Mouse (Mus musculus) CD4-positive, CD25-positive, alpha-beta regulatory T cell (primary cell): ENCODE measurements around the gene Ogn. TPM values are rescaled to one million over a fixed set of nuclear protein-coding genes. Genes with fewer than 3 reads are reported as not detected.

Experiments used
- polyA plus RNA-seq: library from polyadenylated mRNA; unstranded; fragments of 100-300 nt; shearing (Covaris generic); gene quantifications from one replicate; pipeline ENCODE4 v1.2.1, GENCODE M21; 2017

The Ogn gene
- 0.10 TPM for polyA plus RNA-seq

DNA sequence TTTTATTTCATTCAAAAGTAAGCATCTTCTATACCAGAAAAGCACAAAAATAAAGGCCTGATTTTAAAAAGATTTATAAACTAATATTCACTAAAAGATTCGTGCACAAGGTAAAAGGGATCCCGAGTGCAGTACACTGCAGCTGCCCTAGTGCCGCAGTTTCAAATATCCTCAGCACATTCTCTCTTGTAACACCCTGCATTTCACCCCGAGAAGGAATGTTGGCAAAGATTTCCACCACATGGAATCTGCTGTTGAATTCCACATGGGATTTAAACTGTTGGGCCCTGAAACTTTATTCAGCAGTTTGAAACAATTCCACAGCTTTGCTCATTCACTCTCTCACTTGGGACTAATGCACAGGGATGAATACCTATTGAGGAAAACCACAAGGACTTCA is at the start of gene Ogn:
Gene Ogn, plus strand, starts transcription at position 333 of the 400 bp plus-strand sequence.

DNA sequence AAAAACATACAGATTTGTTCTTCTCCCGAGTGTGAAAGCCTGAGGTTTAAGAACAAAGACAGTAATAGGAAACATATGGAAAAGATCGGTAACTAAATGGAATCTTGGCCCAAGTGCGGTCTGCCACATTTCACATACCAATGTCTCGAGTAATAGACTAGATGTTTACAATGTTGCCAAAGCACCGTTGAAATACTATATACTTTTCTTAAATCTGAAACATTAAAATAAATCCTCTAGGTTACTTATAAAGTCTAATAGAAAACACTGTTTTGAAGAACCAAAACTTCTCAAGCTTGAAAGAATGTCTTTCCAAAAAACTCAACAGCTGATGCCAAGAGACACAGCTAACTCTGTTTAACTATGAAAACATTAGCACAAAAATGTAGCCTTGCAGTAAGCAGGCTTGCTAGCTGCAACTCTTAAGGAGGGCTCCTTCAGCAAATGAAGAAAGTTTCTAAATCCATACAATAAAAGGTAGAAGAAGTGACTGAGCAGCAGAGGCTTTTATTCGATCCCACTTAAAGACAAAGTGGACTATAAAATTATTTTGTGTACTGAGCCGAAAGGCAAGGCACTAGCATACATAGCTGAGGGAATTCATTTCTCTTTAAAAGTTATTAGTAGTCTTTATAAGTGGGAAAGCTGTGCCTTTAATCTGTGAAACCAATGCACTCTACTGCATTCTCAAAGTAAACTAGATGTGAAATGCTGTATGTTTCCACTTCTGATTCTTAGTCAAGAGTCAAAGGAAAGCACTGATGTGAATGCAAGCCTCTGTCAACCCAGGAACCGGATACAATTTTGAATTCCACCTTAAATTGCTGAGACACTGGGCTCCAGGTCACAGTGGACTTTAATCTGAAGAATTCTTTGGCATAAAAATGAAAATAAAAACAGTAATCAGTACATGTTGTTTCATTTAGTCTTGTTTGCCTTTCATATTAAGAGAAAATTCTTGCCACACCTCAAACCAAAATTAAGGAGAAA is 26.0 kb upstream of the Ogn start, which contains the start of gene Omd:
Gene Omd, plus strand, starts transcription at position 922 of the 990 bp plus-strand sequence.

DNA sequence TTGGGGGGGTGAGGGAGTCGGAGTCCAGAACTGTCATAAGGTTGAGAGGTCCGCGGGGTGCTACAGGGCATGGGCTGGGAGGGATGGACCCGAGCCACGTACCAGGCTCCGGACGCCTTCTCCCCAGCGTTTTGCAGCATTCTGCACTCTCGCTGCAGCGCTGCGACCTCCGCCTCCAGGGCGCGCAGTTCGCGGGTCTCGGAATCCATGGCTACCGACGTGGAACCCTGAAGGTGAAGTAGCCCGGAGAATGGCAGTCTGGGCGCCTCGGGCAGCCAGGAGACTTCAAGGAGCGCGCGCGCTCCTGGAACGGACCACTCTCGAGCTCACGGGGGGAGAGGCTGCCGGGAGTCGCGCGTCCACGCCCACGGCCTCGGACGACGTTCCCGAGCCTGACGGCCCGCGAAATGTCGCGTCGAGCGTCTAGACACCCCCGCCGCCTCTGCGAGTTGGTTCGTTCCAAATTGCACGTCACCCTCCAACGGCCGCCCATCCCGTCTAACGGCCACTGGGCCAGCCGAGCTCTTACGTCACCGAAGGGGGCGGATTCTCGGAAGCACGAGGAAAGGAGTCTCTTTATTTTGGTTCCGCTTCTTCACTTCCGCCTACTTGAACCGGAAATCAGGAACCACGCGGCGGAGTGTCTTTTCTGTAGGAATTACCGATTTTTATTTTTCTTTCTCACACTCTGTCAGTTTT is 44.8 kb downstream of the Ogn start, which contains the start of the genes Cenpp and Nol8:
Gene Cenpp, minus strand, starts transcription at position 305 of the 699 bp plus-strand sequence.
Gene Nol8, plus strand, starts transcription at position 598 of the 699 bp plus-strand sequence.

Other genes with a start within 250 kb of the Ogn start
- gene Ippk, start 186.8 kb upstream of the Ogn start, polyA plus RNA-seq, result 13.1 TPM
- gene Tes3-ps, start 114.7 kb upstream of the Ogn start, polyA plus RNA-seq, result 4.5 TPM
- 0.11 TPM for gene Ecm2, start 103.2 kb upstream of the Ogn start, polyA plus RNA-seq
- not detected for gene Aspn, start 63.6 kb upstream of the Ogn start, polyA plus RNA-seq
- 0.11 TPM for gene Omd, start 25.6 kb upstream of the Ogn start, polyA plus RNA-seq
- 2.1 TPM for gene Cenpp, start 44.7 kb downstream of the Ogn start, polyA plus RNA-seq
- 41.3 TPM for gene Nol8, start 45.0 kb downstream of the Ogn start, polyA plus RNA-seq
- gene Iars, start 74.1 kb downstream of the Ogn start, polyA plus RNA-seq, result 50.3 TPM
- gene Gm30302, start 191.0 kb downstream of the Ogn start, polyA plus RNA-seq, result not detected